Mouse (Mus musculus) c-Kit-negative CD71-positive TER-119-positive erythroid progenitor cells, embryonic 14.5 days (primary cell): ENCODE results near the gene Zfp628.

Source experiments
- DNase-seq: peaks from one replicate; pipeline ENCODE4 v3.0.0-alpha.2; 2013; ENCODE audit warnings: low read depth, low spot score

Zfp628 gene

GRCm38 (mm10) chr7:4938456-4938855, 23.4 kb downstream of the Zfp628 start:
- peak; percentile 45 for DNase-seq

GRCm38 (mm10) chr7:4940068-4940479, 25.1 kb downstream of the Zfp628 start:
- DNase-seq: peak; percentile 67

- DNase-seq: no peak
Observed at GRCm38 (mm10) chr7:4942673-4943072, 27.7 kb downstream of the Zfp628 start.

GRCm38 (mm10) chr7:4943223-4943815, 28.3 kb downstream of the Zfp628 start:
- peak; percentile 54 for DNase-seq

GRCm38 (mm10) chr7:4947855-4948254, 32.8 kb downstream of the Zfp628 start:
- no peak for DNase-seq

- no peak for DNase-seq
Observed at GRCm38 (mm10) chr7:4948386-4948785, 33.4 kb downstream of the Zfp628 start.

GRCm38 (mm10) chr7:4950561-4951342, 35.7 kb downstream of the Zfp628 start:
- no peak for DNase-seq

- DNase-seq: no peak
Observed at GRCm38 (mm10) chr7:4953815-4954445, 38.9 kb downstream of the Zfp628 start.

- DNase-seq: no peak
Observed at GRCm38 (mm10) chr7:4957361-4957760, 42.3 kb downstream of the Zfp628 start.

- no peak for DNase-seq
Observed at GRCm38 (mm10) chr7:4963527-4963926, 48.5 kb downstream of the Zfp628 start.

GRCm38 (mm10) chr7:4964272-4964671, 49.3 kb downstream of the Zfp628 start, which contains the start of gene Sbk2:
TSS of gene Sbk2 (minus strand) at chr7:4964406.
- no peak for DNase-seq

GRCm38 (mm10) chr7:4964988-4965387, 50.0 kb downstream of the Zfp628 start:
- no peak for DNase-seq

GRCm38 (mm10) chr7:4971068-4971467, 56.1 kb downstream of the Zfp628 start, which contains the start of gene Sbk3:
TSS of gene Sbk3 (minus strand) at chr7:4971168.
- no peak for DNase-seq
